Mouse (Mus musculus) thymus, postnatal 14 days (tissue): ENCODE results near the gene Sirt2.

Experiments
- DNase-seq: peaks from one replicate; pipeline ENCODE4 v3.0.0; 2021

Gene Sirt2

GRCm38 (mm10) chr7:28799994-28800393 lies 33.5 kb downstream of the Sirt2 start:
- peak; percentile 51 for DNase-seq

GRCm38 (mm10) chr7:28801451-28801850 lies 34.9 kb downstream of the Sirt2 start:
- no peak for DNase-seq

GRCm38 (mm10) chr7:28801901-28802670 lies 35.6 kb downstream of the Sirt2 start:
- DNase-seq = no peak

- no peak for DNase-seq
These were observed 36.5 kb downstream of the Sirt2 start for GRCm38 (mm10) chr7:28802846-28803588.

- DNase-seq = no peak
These were observed 37.2 kb downstream of the Sirt2 start for GRCm38 (mm10) chr7:28803756-28804155.

GRCm38 (mm10) chr7:28806869-28807268 lies 40.3 kb downstream of the Sirt2 start:
- peak; percentile 50 for DNase-seq

GRCm38 (mm10) chr7:28807641-28808220 lies 41.2 kb downstream of the Sirt2 start:
- DNase-seq = no peak

GRCm38 (mm10) chr7:28808221-28808941 lies 41.8 kb downstream of the Sirt2 start, which contains the start of gene Hnrnpl:
Gene Hnrnpl, plus strand, starts transcription at chr7:28808541.
- DNase-seq = peak; percentile 70

GRCm38 (mm10) chr7:28808957-28809393 lies 42.4 kb downstream of the Sirt2 start:
- peak; percentile 99 for DNase-seq

- peak; percentile 79 for DNase-seq
These were observed 43.0 kb downstream of the Sirt2 start for GRCm38 (mm10) chr7:28809401-28810089.

- DNase-seq = peak; percentile 99
These were observed 43.9 kb downstream of the Sirt2 start for GRCm38 (mm10) chr7:28810107-28811066.

- peak; percentile 98 for DNase-seq
These were observed 44.7 kb downstream of the Sirt2 start for GRCm38 (mm10) chr7:28811228-28811627.

GRCm38 (mm10) chr7:28811640-28812275 lies 45.2 kb downstream of the Sirt2 start:
- DNase-seq = no peak

- no peak for DNase-seq
These were observed 45.9 kb downstream of the Sirt2 start for GRCm38 (mm10) chr7:28812436-28812835.

GRCm38 (mm10) chr7:28812949-28813348 lies 46.4 kb downstream of the Sirt2 start:
- DNase-seq = no peak

GRCm38 (mm10) chr7:28814306-28815034 lies 47.9 kb downstream of the Sirt2 start:
- no peak for DNase-seq

GRCm38 (mm10) chr7:28815230-28815629 lies 48.7 kb downstream of the Sirt2 start:
- no peak for DNase-seq

- no peak for DNase-seq
These were observed 49.7 kb downstream of the Sirt2 start for GRCm38 (mm10) chr7:28816201-28816600.

GRCm38 (mm10) chr7:28816920-28817319 lies 50.4 kb downstream of the Sirt2 start:
- no peak for DNase-seq

GRCm38 (mm10) chr7:28817524-28817923 lies 51.0 kb downstream of the Sirt2 start:
- no peak for DNase-seq
